Mouse (Mus musculus) embryo, embryonic 10 days (tissue): ENCODE measurements at regions not wholly inside any gene's neighbourhood (a gene's known extent, or its start where the extent isn't known, plus 50 kb on each side); places are given as distances from the start of the nearest gene placed in this dataset.

Experiments used
- DNase-seq: peaks from one replicate; pipeline ENCODE4 v3.0.0-alpha.2; 2015; ENCODE audit warnings: low spot score

DNA sequence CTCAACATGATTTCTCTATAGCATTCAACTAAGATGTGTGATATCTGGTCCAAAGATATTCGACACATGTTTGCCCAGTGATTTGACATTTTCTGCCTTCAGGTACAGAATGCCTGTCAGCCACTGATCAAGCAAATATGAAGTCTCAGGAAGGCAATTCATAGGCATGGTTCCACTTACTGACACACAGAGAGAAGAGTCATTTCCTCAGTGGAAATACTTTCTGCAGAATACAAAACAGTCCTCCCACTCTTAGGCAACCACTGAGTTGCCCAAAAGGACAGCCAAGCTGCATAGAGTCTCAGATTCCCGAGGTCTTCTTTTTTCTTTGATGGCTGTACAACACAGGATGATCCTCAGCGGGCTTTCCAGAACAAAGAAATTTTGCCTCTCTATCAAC, 110.9 kb downstream of the Ndufa4 start:
- DNase-seq: no peak

DNA sequence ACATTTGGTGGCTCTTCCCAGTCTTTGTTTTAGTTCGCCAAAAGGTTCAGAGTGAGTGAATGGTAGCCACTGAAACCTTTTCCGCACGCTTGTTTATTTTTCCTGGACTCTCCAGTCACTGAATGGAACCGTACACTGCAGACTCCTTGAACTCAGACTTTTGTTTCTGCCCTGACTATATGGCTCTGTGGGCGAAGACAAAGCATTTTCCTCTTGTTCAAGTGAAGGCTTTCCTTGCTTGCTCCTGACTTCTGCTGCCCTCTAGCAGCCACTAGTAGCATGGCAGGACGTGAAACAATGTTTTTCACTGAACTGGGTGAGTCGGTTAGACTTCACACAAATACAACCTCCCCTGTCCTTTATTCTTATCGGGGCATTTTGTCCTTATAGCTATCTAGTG, 113.9 kb downstream of the Ndufa4 start:
- peak; percentile 73 for DNase-seq

DNA sequence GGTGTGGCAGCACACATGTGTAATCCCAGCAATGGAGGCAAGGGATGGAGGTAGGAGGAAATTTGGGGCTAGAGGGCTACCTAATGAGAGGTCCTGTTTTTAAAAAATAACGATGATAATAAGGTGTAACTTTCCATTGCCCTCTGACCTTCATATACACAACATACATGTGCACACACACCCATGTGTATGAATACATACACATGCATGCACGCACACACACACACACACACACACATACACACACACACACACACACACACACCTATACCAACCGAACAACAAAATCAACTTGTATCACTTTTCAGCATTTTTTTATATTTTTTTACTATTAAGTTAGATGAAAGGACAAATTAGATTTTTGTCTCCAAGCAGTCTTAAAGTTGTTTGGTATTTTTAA, 115.1 kb downstream of the Ndufa4 start:
- no peak for DNase-seq

DNA sequence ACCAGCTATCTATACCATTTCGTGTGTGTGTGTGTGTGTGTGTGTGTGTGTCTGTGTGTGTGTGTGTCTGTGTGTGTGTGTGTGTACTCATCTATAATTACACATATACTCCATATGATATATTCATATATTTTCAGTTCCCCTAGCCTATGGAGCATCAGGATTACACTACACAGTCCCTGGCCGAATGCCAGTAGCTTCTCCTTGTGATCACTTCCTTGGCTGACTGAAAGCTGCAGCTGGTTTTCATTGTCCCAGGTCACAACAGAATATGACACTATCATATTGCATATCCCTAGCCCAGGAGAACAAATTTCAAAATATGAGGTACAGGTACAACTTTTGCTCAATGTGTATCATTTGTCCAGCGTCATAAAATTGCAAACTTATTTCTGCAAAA, 116.2 kb downstream of the Ndufa4 start:
- no peak for DNase-seq

DNA sequence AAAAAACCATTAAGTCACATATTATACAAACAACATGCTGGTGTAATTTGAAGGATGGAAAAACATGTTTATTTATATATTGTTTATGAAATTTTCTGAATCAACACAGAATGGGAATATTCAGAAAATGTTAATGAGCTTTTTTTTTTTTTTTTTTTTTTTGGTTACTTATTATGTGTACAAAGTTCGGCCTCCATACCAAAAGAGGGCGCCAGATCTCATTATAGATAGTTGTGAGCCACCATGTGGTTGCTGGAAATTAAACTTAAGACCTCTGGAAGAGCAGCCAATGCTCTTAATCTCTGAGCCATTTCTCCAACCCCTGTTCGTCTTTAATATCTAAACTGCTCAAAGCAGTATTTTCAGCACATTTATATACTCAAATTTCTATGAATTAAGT, 133.3 kb downstream of the Ndufa4 start:
- DNase-seq: no peak

DNA sequence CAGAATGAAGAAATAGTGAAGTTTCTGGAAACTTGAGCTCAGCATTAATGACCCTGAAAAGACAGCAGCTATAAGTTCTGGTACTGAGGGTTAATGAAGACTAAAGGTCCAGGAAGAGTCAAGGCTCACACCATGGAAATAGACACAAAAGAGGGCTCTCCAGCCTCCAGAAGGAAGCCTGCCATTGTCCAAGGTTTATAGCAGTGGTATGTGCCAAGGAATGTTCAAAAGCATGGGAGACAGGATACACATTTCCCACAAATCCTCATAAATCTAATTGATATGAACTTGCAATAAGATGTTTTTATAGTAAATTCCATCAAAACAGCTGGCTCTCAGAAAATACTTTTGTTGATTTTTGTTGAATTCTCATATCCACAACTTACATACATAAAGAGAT, 144.4 kb downstream of the Ndufa4 start:
- no peak for DNase-seq

DNA sequence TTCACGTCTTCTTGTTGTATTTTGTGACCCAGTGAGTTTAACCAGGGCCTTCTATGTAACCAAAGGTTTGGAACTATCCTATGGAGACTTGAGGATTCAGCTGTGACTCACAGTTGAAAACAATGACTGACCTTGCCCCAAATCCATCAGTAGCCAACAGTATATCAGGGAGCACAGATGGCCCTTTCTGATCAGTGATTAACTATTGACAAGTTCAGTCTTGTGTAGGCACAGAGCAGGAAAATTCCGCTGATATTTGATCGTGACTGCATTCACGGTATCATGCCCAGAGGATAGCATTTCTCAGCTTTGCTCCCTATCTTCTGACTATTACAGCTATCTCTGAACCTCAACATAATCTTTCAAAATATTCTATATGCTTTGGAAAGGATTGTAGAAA, 169.6 kb downstream of the Ndufa4 start:
- DNase-seq: no peak

DNA sequence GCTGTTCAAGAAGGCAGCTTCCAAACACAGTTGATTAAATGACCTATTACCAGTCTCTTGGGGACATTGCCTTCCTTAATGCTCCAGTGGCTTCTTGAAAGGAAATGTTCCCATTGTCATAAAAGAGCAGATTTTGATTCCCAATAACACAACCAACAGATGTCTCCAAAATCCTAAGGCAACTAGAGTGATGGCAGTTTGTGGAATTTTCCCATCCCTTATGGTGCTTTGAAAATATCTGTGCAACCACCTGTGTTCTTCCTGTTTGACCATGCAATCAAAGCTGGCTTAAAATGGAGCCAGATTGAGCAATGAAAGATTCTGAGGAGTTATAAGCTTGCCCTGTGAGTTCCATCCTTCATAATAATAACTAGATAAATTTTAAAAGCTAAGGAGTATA, 176.2 kb downstream of the Ndufa4 start:
- DNase-seq: no peak

DNA sequence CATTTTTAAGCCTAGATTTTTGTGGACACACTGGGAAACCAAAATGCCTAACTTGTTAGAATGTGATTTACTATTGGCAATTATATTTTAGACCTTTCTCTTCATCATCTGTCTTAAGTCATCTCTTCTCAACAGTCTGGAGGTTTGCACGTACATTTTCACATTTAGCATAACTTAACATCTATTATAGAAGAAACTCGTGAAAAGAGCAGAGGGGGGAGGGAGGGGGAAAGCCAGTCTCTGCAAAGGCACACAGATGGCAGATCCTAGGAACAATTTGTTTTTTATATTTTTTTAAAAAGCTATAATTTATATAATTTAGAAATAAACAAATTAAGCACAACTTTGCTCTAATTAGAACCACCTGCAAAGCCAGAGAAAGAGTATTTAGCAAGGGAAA, 176.6 kb downstream of the Ndufa4 start:
- no peak for DNase-seq

DNA sequence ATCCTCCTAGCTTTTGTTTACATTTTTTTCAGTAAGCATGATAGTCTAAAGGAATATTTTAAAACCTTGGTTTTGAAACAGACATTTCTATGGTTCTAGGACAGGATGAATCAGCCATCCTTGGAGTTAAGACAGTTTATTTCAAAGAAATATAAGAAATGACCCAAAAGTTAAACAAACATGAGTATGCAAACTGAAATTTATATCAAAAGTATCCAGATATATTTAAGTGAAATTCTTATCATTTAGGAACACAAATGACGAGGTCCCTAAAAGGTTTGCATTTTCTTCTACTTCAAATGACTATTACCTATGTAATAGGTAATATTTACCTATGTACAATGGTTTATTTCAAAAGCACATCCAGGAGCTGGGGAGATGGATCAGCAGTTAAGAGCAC, 179.5 kb downstream of the Ndufa4 start:
- no peak for DNase-seq

DNA sequence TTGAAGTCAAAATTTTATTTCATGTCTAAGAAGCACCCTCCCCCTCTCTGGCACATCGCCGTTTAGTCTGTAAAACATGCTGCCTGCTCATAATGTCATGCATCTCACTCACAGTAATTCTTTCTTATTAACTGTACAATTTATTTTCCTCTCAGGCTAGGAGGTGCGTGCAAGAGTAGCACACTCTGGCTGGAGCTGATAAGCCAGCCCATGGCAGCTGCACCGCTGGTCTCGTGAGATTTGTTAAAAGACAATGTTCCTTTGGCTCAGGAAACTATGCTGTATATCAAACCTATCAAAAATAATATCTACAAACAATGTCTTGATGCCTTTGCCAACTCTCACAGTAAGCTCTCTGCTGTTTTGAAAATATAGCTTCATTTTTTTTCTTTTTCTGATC, 179.9 kb downstream of the Ndufa4 start:
- DNase-seq: no peak

DNA sequence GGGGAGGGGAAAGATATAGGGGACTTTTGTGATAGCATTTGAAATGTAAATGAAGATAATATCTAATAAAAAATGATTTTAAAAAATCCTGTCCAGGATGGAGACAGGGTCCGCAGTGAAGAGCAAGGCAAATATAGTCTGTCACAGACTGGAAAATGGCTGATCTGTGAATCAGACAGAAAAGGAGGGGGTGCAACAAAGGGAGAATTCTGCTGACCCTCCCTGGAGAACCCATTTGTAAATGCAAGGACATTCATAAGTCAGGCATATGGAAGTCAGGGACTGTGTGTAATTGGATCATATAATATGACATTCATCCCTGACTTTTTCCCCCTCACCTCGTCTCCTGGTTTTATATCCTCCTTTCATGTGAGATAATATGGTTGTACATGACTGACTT, 183.8 kb downstream of the Ndufa4 start:
- DNase-seq: no peak

DNA sequence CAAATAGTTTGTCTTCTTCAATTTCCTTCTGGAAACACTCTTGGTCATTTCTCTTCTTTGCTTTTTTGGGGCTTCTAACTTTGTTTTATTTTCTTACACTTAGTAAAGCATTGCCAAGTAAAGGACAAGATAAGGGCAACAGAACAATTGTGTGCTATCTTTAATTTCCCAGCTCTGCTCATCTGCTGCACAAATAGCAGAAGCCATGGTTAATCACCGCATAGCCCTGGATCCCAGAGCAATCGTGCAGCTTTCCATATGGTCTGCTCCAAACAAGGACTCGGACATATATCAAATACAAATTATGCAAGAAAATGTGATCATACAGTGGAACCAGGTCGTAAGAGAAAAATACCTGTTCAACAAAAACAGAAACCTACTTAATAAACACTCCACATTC, 187.0 kb downstream of the Ndufa4 start:
- DNase-seq: no peak

DNA sequence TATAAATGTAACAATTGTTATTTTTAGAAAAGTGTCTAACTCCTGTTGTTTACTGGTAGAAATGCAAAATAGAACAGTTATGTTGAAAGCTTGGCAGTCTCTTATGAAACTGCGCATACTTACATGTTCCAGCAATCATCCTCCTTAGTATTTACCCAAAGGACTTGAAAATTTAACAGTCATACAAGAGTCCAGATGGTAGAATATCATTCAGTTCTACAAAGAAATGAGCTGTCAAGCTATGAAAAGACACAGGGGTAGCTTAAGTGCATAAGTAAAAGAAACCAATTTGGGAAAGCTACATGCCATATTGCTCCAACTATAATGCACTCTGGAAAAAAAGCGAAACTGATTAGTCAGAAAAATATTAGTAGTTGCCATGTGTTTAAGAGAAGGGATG, 196.7 kb downstream of the Ndufa4 start:
- DNase-seq: no peak

DNA sequence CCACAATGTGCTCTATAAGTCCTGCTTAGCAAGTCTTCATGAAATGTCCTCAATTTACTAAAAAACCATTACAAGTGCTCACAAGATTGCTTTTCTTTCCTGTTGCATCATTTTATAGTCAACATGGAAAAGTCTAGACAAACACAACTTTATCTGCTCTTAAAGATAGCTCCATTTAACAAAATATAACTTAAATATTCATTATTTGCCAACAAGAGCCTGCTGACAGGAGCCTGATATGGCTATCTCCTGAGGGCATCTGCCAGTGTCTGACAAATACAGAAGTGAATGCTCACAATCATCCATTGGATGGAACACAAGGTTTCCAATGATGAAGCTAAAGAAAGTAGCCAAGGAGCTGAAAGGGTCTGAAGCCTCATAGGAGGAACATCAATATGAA, 197.8 kb downstream of the Ndufa4 start:
- DNase-seq: no peak
